Mouse (Mus musculus): ENCODE data around the gene Tor1a. TPM values are rescaled to one million over a fixed set of nuclear protein-coding genes. Genes with fewer than 3 reads are reported as not detected.
"Not testable (repeated sequence)": the region's sequence is repeated elsewhere in the genome, so short reads cannot be mapped to it uniquely, and the experiment has no call there.

Gene Tor1a
- total RNA-seq, 2 experiments from 2014 or later, result 49.5 to 51.4 TPM

GRCm38 (mm10) chr2:30920216-30920615, 47.5 kb downstream of the Tor1a start:
- peak in 1 of 2 experiments; percentile 32 for DNase-seq (ENCODE audit: low spot score in 2 of 2)

- no peak for DNase-seq (ENCODE audit: low spot score in 2 of 2)
Observed at GRCm38 (mm10) chr2:30918780-30919329, 48.9 kb downstream of the Tor1a start.

GRCm38 (mm10) chr2:30918126-30918525, 49.6 kb downstream of the Tor1a start:
- no peak for DNase-seq (ENCODE audit: low spot score in 2 of 2)

GRCm38 (mm10) chr2:30917649-30918048, 50.1 kb downstream of the Tor1a start:
- DNase-seq (ENCODE audit: low spot score in 2 of 2), result no peak

- DNase-seq (ENCODE audit: low spot score in 2 of 2), result not testable (repeated sequence)
Observed at GRCm38 (mm10) chr2:30915933-30916332, 51.8 kb downstream of the Tor1a start.

GRCm38 (mm10) chr2:30915376-30915775, 52.4 kb downstream of the Tor1a start:
- DNase-seq (ENCODE audit: low spot score in 2 of 2), result no peak

GRCm38 (mm10) chr2:30914836-30915235, 52.9 kb downstream of the Tor1a start:
- DNase-seq (ENCODE audit: low spot score in 2 of 2), result no peak

- no peak for DNase-seq (ENCODE audit: low spot score in 2 of 2)
Observed at GRCm38 (mm10) chr2:30913022-30913421, 54.7 kb downstream of the Tor1a start.

- no peak for DNase-seq (ENCODE audit: low spot score in 2 of 2)
Observed at GRCm38 (mm10) chr2:30912291-30912773, 55.4 kb downstream of the Tor1a start.

Other genes starting within 250 kb of the Tor1a start
- gene 1700001O22Rik, start 164.3 kb downstream of the Tor1a start, total RNA-seq (2021), result 1 to 10 TPM; 4.9 to 5.2 TPM
- gene Ntmt1, start 160.1 kb downstream of the Tor1a start, total RNA-seq (2021), result 10 to 100 TPM; 32.1 to 32.5 TPM
- gene Asb6, start 137.6 kb downstream of the Tor1a start, total RNA-seq (2021), result 10 to 100 TPM; 40.2 to 43.3 TPM
- 1 to 10 TPM in 1 of 2 experiments, under 1 TPM in 1; 0.94 to 1.9 TPM for gene Prrx2, start 133.0 kb downstream of the Tor1a start, total RNA-seq (2021)
- 1 to 10 TPM; 2.5 to 5.2 TPM for gene Ptges, start 38.1 kb downstream of the Tor1a start, total RNA-seq (2021)
- gene Tor1b, start 15.0 kb downstream of the Tor1a start, total RNA-seq (2021), result 10 to 100 TPM; 32.3 to 38.3 TPM
- gene BC005624, start 14.3 kb upstream of the Tor1a start, total RNA-seq (2021), result 10 to 100 TPM; 68.0 to 68.2 TPM
- 10 to 100 TPM; 86.5 to 90.9 TPM for gene Usp20, start 14.3 kb upstream of the Tor1a start, total RNA-seq (2021)
- 100 to 1,000 TPM; 111 to 130 TPM for gene Fnbp1, start 174.1 kb upstream of the Tor1a start, total RNA-seq (2021)
- 10 to 100 TPM; 42.5 to 48.2 TPM for gene Gpr107, start 184.4 kb upstream of the Tor1a start, total RNA-seq (2021)

Measured in layer of hippocampus, adult 18-20 months (tissue).